9 mouse cellular contexts compared by ENCODE assay signal in the genomic region with DNA sequence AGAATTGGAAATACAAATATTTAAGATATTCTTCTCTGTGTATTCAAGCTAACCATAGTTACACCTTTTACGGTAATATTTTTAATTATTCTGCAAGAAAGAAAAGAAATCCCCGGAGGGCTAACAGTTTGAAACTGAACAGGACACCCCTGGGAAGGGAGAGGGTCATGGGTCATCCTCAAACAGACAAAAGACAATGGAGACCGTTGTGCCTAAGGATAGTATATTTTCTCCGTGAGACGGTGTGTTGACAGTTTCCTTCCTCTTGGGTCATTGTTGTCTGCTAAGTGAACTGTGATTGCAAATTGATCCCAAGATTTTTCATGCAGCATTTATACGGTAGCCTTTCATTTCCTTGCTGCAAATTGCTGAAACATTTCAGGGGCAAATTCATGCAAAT.
"Had no signal": no experiment of that assay in that cellular context is flagged by ENCODE, and none has a peak within 500 bp of the region (broad histone marks: within the 10 kb centered on the region; RNA-seq: fewer than 3 reads in every experiment).

No protein-coding gene starts in this region.

- H3K4me1 ChIP-seq: liver, embryonic 13.5 days had no signal

- H3K36me3 ChIP-seq: limb, embryonic 12.5 days; liver, embryonic 13.5 days; midbrain, embryonic 13.5 days had no signal

- H3K4me3 ChIP-seq: limb, embryonic 12.5 days; liver, embryonic 13.5 days; midbrain, embryonic 13.5 days had no signal

- ATAC-seq: liver, postnatal 0 days; midbrain, embryonic 13.5 days had no signal

- H3K9me3 ChIP-seq: limb, embryonic 12.5 days; liver, embryonic 13.5 days; midbrain, embryonic 13.5 days had no signal

- DNase-seq: kidney, adult 11 months; kidney, postnatal 25 days; liver; liver, embryonic 13.5 days; liver, postnatal 0 days; thymus, adult 18-20 months; thymus, postnatal 14 days had no signal

- H3K9ac ChIP-seq: limb, embryonic 12.5 days; liver, embryonic 13.5 days; liver, postnatal 0 days; midbrain, embryonic 13.5 days had no signal

- H3K4me2 ChIP-seq: limb, embryonic 12.5 days; liver, embryonic 13.5 days; midbrain, embryonic 13.5 days had no signal

- H3K27ac ChIP-seq: limb, embryonic 12.5 days; liver, embryonic 13.5 days; midbrain, embryonic 13.5 days had no signal

- H3K27me3 ChIP-seq: liver, embryonic 13.5 days had no signal
